Mouse (Mus musculus) liver, embryonic 16.5 days (tissue): Measurements from ENCODE around the gene Cand1. TPM values are rescaled to one million over a fixed set of nuclear protein-coding genes. Genes with fewer than 3 reads are reported as not detected.

Source experiments
- ATAC-seq: fragments of 200-750 bp; cut with Nextera tagmentation; 2 replicates; pipeline ENCODE4 v1.8.0; 2017; ENCODE audit warnings: low read depth, mild to moderate bottlenecking, moderate number of reproducible peaks, moderate library complexity
- H3K27ac ChIP-seq: fragments of 300-500 bp; sonication (generic); 2 replicates; pipeline ENCODE4 v1.5.1; 2014; ENCODE audit warnings: mild to moderate bottlenecking, low read length
- H3K27me3 ChIP-seq: fragments of 300-500 bp; sonication (generic); 2 replicates; pipeline ENCODE4 v1.6.1; 2014; ENCODE audit warnings: low read depth, low read length, mixed read lengths; ENCODE audit not compliant: control insufficient read depth, insufficient read depth
- H3K36me3 ChIP-seq: fragments of 300-500 bp; sonication (generic); 2 replicates; pipeline ENCODE4 v1.6.1; 2014; ENCODE audit warnings: mild to moderate bottlenecking; ENCODE audit not compliant: control insufficient read depth, insufficient read depth
- H3K4me1 ChIP-seq: fragments of 300-500 bp; sonication (generic); 2 replicates; pipeline ENCODE4 v1.6.1; 2014; ENCODE audit warnings: low read depth, low read length, mixed read lengths; ENCODE audit not compliant: control insufficient read depth
- H3K4me2 ChIP-seq: fragments of 300-500 bp; sonication (generic); 2 replicates; pipeline ENCODE4 v1.6.1; 2014; ENCODE audit warnings: low read depth, low read length, mixed read lengths
- H3K4me3 ChIP-seq: fragments of 300-500 bp; sonication (generic); 2 replicates; pipeline ENCODE4 v1.5.1; 2014; ENCODE audit warnings: low read depth, mild to moderate bottlenecking, low read length
- H3K9ac ChIP-seq: fragments of 300-500 bp; sonication (generic); 2 replicates; pipeline ENCODE4 v1.6.1; 2014; ENCODE audit warnings: low read depth, low read length
- H3K9me3 ChIP-seq: fragments of 300-500 bp; sonication (generic); replicated peaks from 2 replicates; pipeline ENCODE4 v1.6.1; 2016; ENCODE audit warnings: low read length; ENCODE audit not compliant: control insufficient read depth
- WGBS: fragments of 180-500 bp; shearing (Covaris S2); extraction: QIAGEN DNeasy Blood & Tissue Kit; methylation state at CpG from one replicate; pipeline ENCODE4 v1.1.7; 2014; ENCODE audit not compliant: insufficient replicate concordance; 5-methylcytosine and 5-hydroxymethylcytosine counted together
- polyA plus RNA-seq: library from polyadenylated mRNA; unstranded; fragments of >200 nt; fragmentation: Nextera tagmentation; extraction: Ambion mirVana; gene quantifications from 2 replicates; pipeline ENCODE4 v1.2.1, GENCODE M21; 2015

The Cand1 gene
- polyA plus RNA-seq, 1 experiment from 2014 or later, result 12.4 TPM

- ATAC-seq, result peak; percentile 43; the same call in 1 of the 2 replicates
- H3K4me2 ChIP-seq, result no peak overlapping the region
- H3K4me3 ChIP-seq, result no peak overlapping the region
- H3K9me3 ChIP-seq, result no peaks in the 10 kb centered on the region
- H3K36me3 ChIP-seq, result peaks cover 16% of the 10 kb centered on the region
- WGBS, result 69% methylated on average over 9 of the region's 9 CpGs
- no peaks in the 10 kb centered on the region for H3K4me1 ChIP-seq
- H3K9ac ChIP-seq, result no peak overlapping the region
- no peak overlapping the region for H3K27ac ChIP-seq
- no peaks in the 10 kb centered on the region for H3K27me3 ChIP-seq
Observed at GRCm38 (mm10) chr10:119198186-119198880, 41.5 kb downstream of the Cand1 start.

- 84% methylated on average over 13 of the region's 13 CpGs for WGBS
- ATAC-seq, result no peak
- peaks cover 3% of the 10 kb centered on the region for H3K4me1 ChIP-seq
- no peaks in the 10 kb centered on the region for H3K9me3 ChIP-seq
- no peak overlapping the region for H3K27ac ChIP-seq
- H3K36me3 ChIP-seq, result peaks cover 11% of the 10 kb centered on the region
- H3K4me2 ChIP-seq, result no peak overlapping the region
- no peaks in the 10 kb centered on the region for H3K27me3 ChIP-seq
- H3K9ac ChIP-seq, result no peak overlapping the region
- no peak overlapping the region for H3K4me3 ChIP-seq
Observed at GRCm38 (mm10) chr10:119197621-119198150, 42.2 kb downstream of the Cand1 start.

GRCm38 (mm10) chr10:119192598-119193372 lies 47.1 kb downstream of the Cand1 start:
- no peak overlapping the region for H3K4me3 ChIP-seq
- no peak overlapping the region for H3K4me2 ChIP-seq
- H3K27me3 ChIP-seq, result no peaks in the 10 kb centered on the region
- 9% methylated on average over 8 of the region's 8 CpGs for WGBS
- no peak overlapping the region for H3K27ac ChIP-seq
- H3K9ac ChIP-seq, result no peak overlapping the region
- no peaks in the 10 kb centered on the region for H3K9me3 ChIP-seq
- no peaks in the 10 kb centered on the region for H3K36me3 ChIP-seq
- peaks cover 6% of the 10 kb centered on the region for H3K4me1 ChIP-seq
- ATAC-seq, result peak; percentile 68

- 19% methylated on average over 4 of the region's 4 CpGs for WGBS
- H3K9ac ChIP-seq, result no peak overlapping the region
- H3K36me3 ChIP-seq, result no peaks in the 10 kb centered on the region
- no peaks in the 10 kb centered on the region for H3K27me3 ChIP-seq
- H3K4me2 ChIP-seq, result no peak overlapping the region
- no peak for ATAC-seq
- H3K4me1 ChIP-seq, result peaks cover 3% of the 10 kb centered on the region
- no peak overlapping the region for H3K27ac ChIP-seq
- no peak overlapping the region for H3K4me3 ChIP-seq
- H3K9me3 ChIP-seq, result no peaks in the 10 kb centered on the region
Observed at GRCm38 (mm10) chr10:119187720-119188119, 52.1 kb downstream of the Cand1 start.

GRCm38 (mm10) chr10:119169656-119170055 lies 70.2 kb downstream of the Cand1 start:
- H3K9ac ChIP-seq, result no peak overlapping the region
- H3K27ac ChIP-seq, result no peak overlapping the region
- no peak overlapping the region for H3K4me3 ChIP-seq
- no peak overlapping the region for H3K4me2 ChIP-seq
- H3K4me1 ChIP-seq, result no peaks in the 10 kb centered on the region
- no peak for ATAC-seq
- no peaks in the 10 kb centered on the region for H3K36me3 ChIP-seq
- no peaks in the 10 kb centered on the region for H3K27me3 ChIP-seq
- 60% methylated on average over 3 of the region's 3 CpGs for WGBS
- no peaks in the 10 kb centered on the region for H3K9me3 ChIP-seq

- H3K36me3 ChIP-seq, result no peaks in the 10 kb centered on the region
- H3K4me1 ChIP-seq, result no peaks in the 10 kb centered on the region
- 79% methylated on average over 13 of the region's 13 CpGs for WGBS
- H3K27me3 ChIP-seq, result no peaks in the 10 kb centered on the region
- H3K4me3 ChIP-seq, result no peak overlapping the region
- no peak overlapping the region for H3K4me2 ChIP-seq
- H3K9me3 ChIP-seq, result no peaks in the 10 kb centered on the region
- ATAC-seq, result no peak
- H3K27ac ChIP-seq, result no peak overlapping the region
- no peak overlapping the region for H3K9ac ChIP-seq
Observed at GRCm38 (mm10) chr10:119169237-119169636, 70.6 kb downstream of the Cand1 start.

- 45% methylated on average over 14 of the region's 14 CpGs for WGBS
- Histone ChIP-seq H3K9ac (no peak overlapping the region), H3K4me3 (no peak overlapping the region), H3K4me2 (no peak overlapping the region), H3K4me1 (no peaks in the 10 kb centered on the region), H3K27ac (no peak overlapping the region), H3K9me3 (no peaks in the 10 kb centered on the region), H3K36me3 (no peaks in the 10 kb centered on the region), H3K27me3 (no peaks in the 10 kb centered on the region)
- ATAC-seq, result no peak
Observed at GRCm38 (mm10) chr10:119168791-119169190, 71.1 kb downstream of the Cand1 start.

GRCm38 (mm10) chr10:119167858-119168257 lies 72.0 kb downstream of the Cand1 start:
- 35% methylated on average over 3 of the region's 3 CpGs for WGBS
- no peak for ATAC-seq

GRCm38 (mm10) chr10:119165051-119165450 lies 74.8 kb downstream of the Cand1 start:
- no peaks in the 10 kb centered on the region for H3K27me3 ChIP-seq
- H3K4me1 ChIP-seq, result no peaks in the 10 kb centered on the region
- H3K9ac ChIP-seq, result no peak overlapping the region
- H3K4me3 ChIP-seq, result no peak overlapping the region
- H3K9me3 ChIP-seq, result no peaks in the 10 kb centered on the region
- H3K27ac ChIP-seq, result no peak overlapping the region
- no peak for ATAC-seq
- H3K4me2 ChIP-seq, result no peak overlapping the region
- WGBS, result 67% methylated on average over 10 of the region's 10 CpGs
- H3K36me3 ChIP-seq, result no peaks in the 10 kb centered on the region

More at GRCm38 (mm10) chr10:119167858-119168257, 72.0 kb downstream of the Cand1 start:
- H3K9ac ChIP-seq, result no peak overlapping the region
- H3K27me3 ChIP-seq, result no peaks in the 10 kb centered on the region
- H3K4me1 ChIP-seq, result no peaks in the 10 kb centered on the region
- H3K4me3 ChIP-seq, result no peak overlapping the region
- no peaks in the 10 kb centered on the region for H3K9me3 ChIP-seq
- no peak overlapping the region for H3K27ac ChIP-seq
- no peaks in the 10 kb centered on the region for H3K36me3 ChIP-seq
- no peak overlapping the region for H3K4me2 ChIP-seq
